Mouse (Mus musculus): ENCODE measurements around the gene Ripor2.

The Ripor2 gene

GRCm38 (mm10) chr13:24647444-24647843, 65.5 kb downstream of the Ripor2 start:
- DNase-seq (ENCODE audit: low spot score in 2 of 2): no peak

GRCm38 (mm10) chr13:24648027-24648426, 66.0 kb downstream of the Ripor2 start:
- no peak for DNase-seq (ENCODE audit: low spot score in 2 of 2)

GRCm38 (mm10) chr13:24648668-24649067, 66.7 kb downstream of the Ripor2 start:
- DNase-seq (ENCODE audit: low spot score in 2 of 2): no peak

- no peak for DNase-seq (ENCODE audit: low spot score in 2 of 2)
Observed at GRCm38 (mm10) chr13:24649099-24649498, 67.1 kb downstream of the Ripor2 start.

GRCm38 (mm10) chr13:24651018-24651417, 69.0 kb downstream of the Ripor2 start:
- no peak for DNase-seq (ENCODE audit: low spot score in 2 of 2)

- DNase-seq (ENCODE audit: low spot score in 2 of 2): no peak
Observed at GRCm38 (mm10) chr13:24654919-24655635, 73.1 kb downstream of the Ripor2 start.

- no peak for DNase-seq (ENCODE audit: low spot score in 2 of 2)
Observed at GRCm38 (mm10) chr13:24656719-24657497, 74.9 kb downstream of the Ripor2 start.

GRCm38 (mm10) chr13:24666763-24667162, 84.8 kb downstream of the Ripor2 start:
- DNase-seq (ENCODE audit: low spot score in 2 of 2): no peak

GRCm38 (mm10) chr13:24668556-24668955, 86.6 kb downstream of the Ripor2 start:
- no peak for DNase-seq (ENCODE audit: low spot score in 2 of 2)

- no peak for DNase-seq (ENCODE audit: low spot score in 2 of 2)
Observed at GRCm38 (mm10) chr13:24670676-24671075, 88.7 kb downstream of the Ripor2 start.

GRCm38 (mm10) chr13:24679027-24679680, 97.2 kb downstream of the Ripor2 start:
- peak in 1 of 2 experiments; percentile 30 for DNase-seq (ENCODE audit: low spot score in 2 of 2)

- no peak for DNase-seq (ENCODE audit: low spot score in 2 of 2)
Observed at GRCm38 (mm10) chr13:24680951-24681350, 99.0 kb downstream of the Ripor2 start.

GRCm38 (mm10) chr13:24682346-24682745, 100.4 kb downstream of the Ripor2 start:
- no peak for DNase-seq (ENCODE audit: low spot score in 2 of 2)

GRCm38 (mm10) chr13:24684503-24684902, 102.5 kb downstream of the Ripor2 start:
- no peak for DNase-seq (ENCODE audit: low spot score in 2 of 2)

- no peak for DNase-seq (ENCODE audit: low spot score in 2 of 2)
Observed at GRCm38 (mm10) chr13:24685846-24686245, 103.9 kb downstream of the Ripor2 start.

- DNase-seq (ENCODE audit: low spot score in 2 of 2): peak; percentile 52 to 84
Observed at GRCm38 (mm10) chr13:24686705-24687665, 105.0 kb downstream of the Ripor2 start.

GRCm38 (mm10) chr13:24693312-24693711, 111.3 kb downstream of the Ripor2 start:
- no peak for DNase-seq (ENCODE audit: low spot score in 2 of 2)

- no peak for DNase-seq (ENCODE audit: low spot score in 2 of 2)
Observed at GRCm38 (mm10) chr13:24698746-24699145, 116.8 kb downstream of the Ripor2 start.

GRCm38 (mm10) chr13:24702128-24702527, 120.1 kb downstream of the Ripor2 start:
- no peak for DNase-seq (ENCODE audit: low spot score in 2 of 2)

- no peak for DNase-seq (ENCODE audit: low spot score in 2 of 2)
Observed at GRCm38 (mm10) chr13:24709656-24710396, 127.8 kb downstream of the Ripor2 start.

- DNase-seq (ENCODE audit: low spot score in 2 of 2): no peak
Observed at GRCm38 (mm10) chr13:24710968-24711367, 129.0 kb downstream of the Ripor2 start.
